Mouse (Mus musculus): ENCODE results near the gene Pusl1. TPM values are rescaled to one million over a fixed set of nuclear protein-coding genes. Genes with fewer than 3 reads are reported as not detected.

The Pusl1 gene
- 26.4 TPM for polyA plus RNA-seq (2017; shearing (Covaris generic))

DNA sequence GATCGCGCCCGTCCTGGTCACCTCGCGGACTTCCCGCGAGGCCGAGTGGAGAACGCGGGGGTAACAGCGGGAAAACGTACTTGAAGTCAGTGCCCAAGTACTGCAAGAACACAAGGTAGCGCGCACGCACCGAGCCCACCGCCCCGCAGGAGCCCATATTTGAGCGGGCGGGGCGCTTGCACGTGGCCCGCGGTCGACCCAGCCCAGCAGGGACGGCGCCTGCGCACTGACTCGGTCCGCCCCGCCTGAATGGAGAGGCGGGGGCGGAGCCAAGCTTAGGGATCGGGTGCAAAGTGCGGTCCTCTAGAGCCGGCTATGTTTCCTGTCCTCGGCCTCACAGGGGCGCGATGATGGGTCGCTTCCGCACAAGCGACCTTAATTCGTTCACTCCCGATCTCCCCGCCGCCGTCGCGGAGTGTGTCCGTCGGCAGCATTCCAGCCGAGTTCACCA lies at the start of gene Pusl1, which contains the start of gene Acap3:
TSS of gene Pusl1 (minus strand) at position 231 of the 451 bp plus-strand sequence.
TSS of gene Acap3 (plus strand) at position 272 of the 451 bp plus-strand sequence.

DNA sequence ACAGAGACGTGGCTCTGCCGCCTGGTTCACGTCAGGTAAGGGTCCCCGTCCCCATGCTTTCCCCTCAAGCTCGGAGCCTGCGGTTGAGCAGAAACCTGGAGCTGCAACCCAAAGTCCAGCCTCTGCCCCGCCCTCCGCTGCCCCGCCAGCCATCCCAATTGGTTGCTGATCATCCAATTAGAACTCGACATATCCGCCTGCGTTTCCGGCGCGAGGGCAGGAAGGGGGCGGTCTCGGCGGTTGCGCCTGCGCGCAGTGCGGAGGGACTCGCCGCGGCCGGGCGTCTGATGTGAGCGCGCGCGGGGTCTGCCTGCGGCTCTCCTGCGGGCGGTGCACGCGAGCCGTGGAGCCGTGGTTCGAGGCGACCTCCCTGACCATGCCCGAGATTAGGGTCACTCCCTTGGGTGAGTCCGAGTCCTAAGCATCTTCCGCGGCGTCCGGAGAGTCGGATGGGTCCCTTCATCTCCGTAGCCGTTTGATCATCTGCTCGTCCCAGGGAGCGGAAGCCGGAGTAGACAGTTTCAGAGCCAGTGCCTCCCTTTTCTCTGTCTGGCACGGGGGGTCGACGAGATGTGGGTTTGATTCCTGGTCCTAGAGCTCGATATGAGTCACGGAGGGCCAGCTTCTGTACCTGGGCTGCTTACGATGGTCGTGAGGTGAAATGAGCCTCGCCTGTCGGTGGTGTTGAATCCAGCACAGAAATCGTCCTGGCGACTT lies 22.1 kb downstream of the Pusl1 start, which contains the start of the genes Cptp and Ints11:
TSS of gene Cptp (minus strand) at position 124 of the 717 bp plus-strand sequence.
TSS of gene Ints11 (plus strand) at position 230 of the 717 bp plus-strand sequence.

DNA sequence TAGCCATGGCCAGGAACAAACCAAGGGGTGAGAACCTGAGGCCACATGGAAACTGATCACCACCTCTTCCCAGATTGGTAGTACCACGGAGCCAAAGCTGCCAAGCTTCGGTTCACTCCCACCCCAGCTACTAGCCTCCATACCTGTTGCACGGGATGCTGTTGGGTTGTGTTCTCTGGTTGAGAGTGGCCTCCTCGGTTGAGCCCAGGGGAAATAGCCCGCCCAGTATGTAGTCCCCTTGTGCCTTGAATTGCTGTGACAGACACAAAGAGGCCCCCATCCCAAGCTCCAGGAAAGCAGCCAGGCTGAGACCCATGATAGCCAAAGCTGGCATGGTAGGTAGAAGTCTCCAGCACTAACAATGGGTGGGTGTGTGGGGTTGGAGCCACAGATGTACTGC lies 28.6 kb downstream of the Pusl1 start, which contains the start of gene Tas1r3:
TSS of gene Tas1r3 (minus strand) at position 362 of the 400 bp plus-strand sequence.

DNA sequence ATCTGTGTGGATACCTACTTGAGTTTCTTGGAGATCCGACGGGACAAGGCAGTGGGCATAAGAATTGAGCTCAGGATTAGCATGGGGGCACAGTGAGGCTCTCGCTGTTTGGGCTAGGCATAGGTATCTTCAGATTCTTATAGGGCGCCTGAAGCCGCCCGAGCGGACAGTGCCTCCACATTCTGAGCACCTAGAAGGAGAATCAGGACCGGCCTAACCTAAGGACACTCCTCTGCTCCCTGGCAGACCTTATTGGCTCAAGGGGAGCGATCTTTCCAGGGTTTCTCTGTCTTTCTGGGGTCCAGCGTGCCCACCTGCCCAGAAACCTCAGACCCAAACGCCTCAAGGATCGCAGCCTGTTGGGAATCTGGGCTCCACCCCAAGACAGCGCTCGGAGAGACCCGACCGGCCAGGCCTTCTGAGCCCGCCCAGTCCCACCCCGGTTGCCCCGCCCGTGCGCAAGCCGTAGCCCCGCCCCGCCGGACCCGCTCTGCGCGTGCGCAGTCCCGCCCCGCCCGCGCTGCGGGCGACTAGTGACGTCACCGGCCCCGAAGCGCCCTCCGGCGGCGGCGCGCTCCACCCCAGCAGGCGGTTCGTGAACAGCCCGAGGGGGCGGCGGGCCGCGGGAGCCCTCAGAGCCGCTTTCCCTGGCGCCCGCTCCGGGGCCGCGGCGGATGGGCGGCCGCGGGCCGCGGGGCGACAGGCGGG lies 44.6 kb downstream of the Pusl1 start, which contains the start of gene Dvl1:
TSS of gene Dvl1 (plus strand) at position 532 of the 708 bp plus-strand sequence.

DNA sequence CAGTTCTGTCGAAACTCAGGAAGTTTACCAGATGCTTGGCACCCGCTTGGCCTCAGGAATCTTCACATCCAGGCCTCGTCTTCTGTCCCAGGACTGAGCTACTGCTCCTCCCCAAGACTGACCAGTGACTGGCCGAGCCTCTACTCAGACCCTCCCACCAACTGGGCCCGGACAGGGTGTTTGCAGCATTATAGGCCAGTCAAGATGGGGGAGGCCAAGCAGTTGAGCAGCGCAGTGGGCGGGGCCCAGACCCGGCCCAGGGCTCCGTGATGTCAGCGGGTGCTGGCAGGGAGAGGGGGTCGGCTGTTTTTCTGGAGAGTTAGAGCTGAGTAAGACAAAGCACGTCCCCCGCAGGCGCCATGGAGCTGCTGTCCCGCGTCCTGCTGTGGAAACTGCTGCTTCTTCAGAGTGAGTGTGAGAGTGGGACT lies 52.1 kb downstream of the Pusl1 start, which contains the start of gene Mxra8:
TSS of gene Mxra8 (plus strand) at position 198 of the 428 bp plus-strand sequence.

Other genes starting within 250 kb of the Pusl1 start
- gene Gm10563, start 246.4 kb downstream of the Pusl1 start, polyA plus RNA-seq (2017; shearing (Covaris generic)), result not detected
- gene Mmp23, start 238.4 kb downstream of the Pusl1 start, polyA plus RNA-seq (2017; shearing (Covaris generic)), result 0.74 TPM
- gene Mib2, start 222.6 kb downstream of the Pusl1 start, polyA plus RNA-seq (2017; shearing (Covaris generic)), result 45.8 TPM
- 10.8 TPM for gene Fndc10, start 197.4 kb downstream of the Pusl1 start, polyA plus RNA-seq (2017; shearing (Covaris generic))
- 92.9 TPM for gene Ssu72, start 187.0 kb downstream of the Pusl1 start, polyA plus RNA-seq (2017; shearing (Covaris generic))
- gene Tmem240, start 157.0 kb downstream of the Pusl1 start, polyA plus RNA-seq (2017; shearing (Covaris generic)), result 0.35 TPM
- gene Atad3a, start 130.7 kb downstream of the Pusl1 start, polyA plus RNA-seq (2017; shearing (Covaris generic)), result 65.7 TPM
- not detected for gene Vwa1, start 117.1 kb downstream of the Pusl1 start, polyA plus RNA-seq (2017; shearing (Covaris generic))
- gene Tmem88b, start 105.9 kb downstream of the Pusl1 start, polyA plus RNA-seq (2017; shearing (Covaris generic)), result not detected
- not detected for gene Ankrd65, start 101.3 kb downstream of the Pusl1 start, polyA plus RNA-seq (2017; shearing (Covaris generic))
- 72.5 TPM for gene Mrpl20, start 88.9 kb downstream of the Pusl1 start, polyA plus RNA-seq (2017; shearing (Covaris generic))
- gene Ccnl2, start 79.3 kb downstream of the Pusl1 start, polyA plus RNA-seq (2017; shearing (Covaris generic)), result 320 TPM
- 125 TPM for gene Aurkaip1, start 60.5 kb downstream of the Pusl1 start, polyA plus RNA-seq (2017; shearing (Covaris generic))
- gene Mxra8, start 52.1 kb downstream of the Pusl1 start, polyA plus RNA-seq (2017; shearing (Covaris generic)), result 4.6 TPM
- 85.5 TPM for gene Dvl1, start 44.4 kb downstream of the Pusl1 start, polyA plus RNA-seq (2017; shearing (Covaris generic))
- gene Tas1r3, start 28.4 kb downstream of the Pusl1 start, polyA plus RNA-seq (2017; shearing (Covaris generic)), result 0.56 TPM
- 6.9 TPM for gene Cptp, start 22.3 kb downstream of the Pusl1 start, polyA plus RNA-seq (2017; shearing (Covaris generic))
- 63.2 TPM for gene Ints11, start 22.2 kb downstream of the Pusl1 start, polyA plus RNA-seq (2017; shearing (Covaris generic))
- 38.1 TPM for gene Acap3, start within 50 bp of the Pusl1 start, polyA plus RNA-seq (2017; shearing (Covaris generic))
- gene Ube2j2, start 52.0 kb upstream of the Pusl1 start, polyA plus RNA-seq (2017; shearing (Covaris generic)), result 179 TPM
- gene C1qtnf12, start 70.5 kb upstream of the Pusl1 start, polyA plus RNA-seq (2017; shearing (Covaris generic)), result 3.1 TPM
- 6.7 TPM for gene B3galt6, start 100.9 kb upstream of the Pusl1 start, polyA plus RNA-seq (2017; shearing (Covaris generic))
- 494 TPM for gene Sdf4, start 101.1 kb upstream of the Pusl1 start, polyA plus RNA-seq (2017; shearing (Covaris generic))
- gene Tnfrsf4, start 122.1 kb upstream of the Pusl1 start, polyA plus RNA-seq (2017; shearing (Covaris generic)), result 649 TPM
- gene Tnfrsf18, start 134.4 kb upstream of the Pusl1 start, polyA plus RNA-seq (2017; shearing (Covaris generic)), result 569 TPM
- gene Ttll10, start 167.6 kb upstream of the Pusl1 start, polyA plus RNA-seq (2017; shearing (Covaris generic)), result not detected
- 24.1 TPM for gene 9430015G10Rik, start 218.2 kb upstream of the Pusl1 start, polyA plus RNA-seq (2017; shearing (Covaris generic))
- gene Rnf223, start 238.7 kb upstream of the Pusl1 start, polyA plus RNA-seq (2017; shearing (Covaris generic)), result not detected

All from effector memory CD4-positive, alpha-beta T cell, adult 7 months (primary cell).